7 mouse cellular contexts compared by ENCODE assay signal in genomic region chr12:51969876-51970275, GRCm38 (mm10). TPM values are rescaled to one million over a fixed set of nuclear protein-coding genes. Genes with fewer than 3 reads are reported as not detected.
DNase-seq lines count a peak whose midpoint lies in the region; ATAC-seq and TF ChIP-seq lines count a peak whose summit lies in the region.

No protein-coding gene starts in this region.

- no peaks in the 10 kb centered on the region for H3K27me3 ChIP-seq in megakaryocyte, embryonic 14.5 days (replicated peaks)
- no peaks in the 10 kb centered on the region for H3K27me3 ChIP-seq in erythroblast, embryonic 14.5 days (ENCODE audit: control insufficient read depth)
- H3K27me3 ChIP-seq in limb, embryonic 14.5 days (ENCODE audit: control insufficient read depth, insufficient read depth, low read length): no peaks in the 10 kb centered on the region
- H3K27me3 ChIP-seq in stomach, postnatal 0 days (ENCODE audit: control insufficient read depth, insufficient read depth, low read length): no peaks in the 10 kb centered on the region

- TF ChIP-seq CTCF in stomach, postnatal 0 days (IDR thresholded peaks at IDR 0.05; ENCODE audit: low read depth): no peak

- 12% methylated on average over 7 of the region's 7 CpGs for WGBS in limb, embryonic 14.5 days
- 14% methylated on average over 7 of the region's 7 CpGs for WGBS in stomach, postnatal 0 days

- TF ChIP-seq POLR2A in limb, embryonic 14.5 days (IDR thresholded peaks at IDR 0.05; ENCODE audit: borderline replicate concordance, extremely low read depth, insufficient read depth, insufficient read length): no peak

- TF ChIP-seq EP300 in stomach, postnatal 0 days (optimal IDR thresholded peaks at IDR 0.05): no peak

- H3K4me2 ChIP-seq in limb, embryonic 14.5 days (replicated peaks; ENCODE audit: low read depth, low read length, severe bottlenecking): peak overlapping the region; percentile 66
- peak overlapping the region; percentile 68 for H3K4me2 ChIP-seq in stomach, postnatal 0 days (replicated peaks; ENCODE audit: low read depth)

- H3K4me3 ChIP-seq in megakaryocyte, embryonic 14.5 days (replicated peaks): peak overlapping the region; percentile 97
- H3K4me3 ChIP-seq in erythroblast, embryonic 14.5 days (replicated peaks): peak overlapping the region; percentile 95
- peak overlapping the region; percentile 97 for H3K4me3 ChIP-seq in limb, embryonic 14.5 days (replicated peaks; ENCODE audit: low read length)
- H3K4me3 ChIP-seq in stomach, postnatal 0 days (ENCODE audit: low read depth, low read length): peak overlapping the region; percentile 90; the same call in 1 of the 2 replicates

- DNase-seq in limb, embryonic 14.5 days (ENCODE audit: low spot score): no peak
- no peak for DNase-seq in stomach, postnatal 0 days (ENCODE audit: low spot score)
- no peak for DNase-seq in right cerebral cortex, postnatal 10 days (ENCODE audit: low spot score in 2 of 2)
- DNase-seq in adrenal gland, adult 18-20 months (ENCODE audit: low spot score in 2 of 2): no peak

- H3K27ac ChIP-seq in limb, embryonic 14.5 days (replicated peaks; ENCODE audit: low read depth, low read length): no peak overlapping the region
- no peak overlapping the region for H3K27ac ChIP-seq in stomach, postnatal 0 days (replicated peaks)

- peak overlapping the region; percentile 91 for H3K9ac ChIP-seq in limb, embryonic 14.5 days (ENCODE audit: low read depth, low read length, severe bottlenecking)
- no peak overlapping the region for H3K9ac ChIP-seq in stomach, postnatal 0 days (ENCODE audit: low read length)

- no peak for ATAC-seq in megakaryocyte, adult 5-6 weeks (ENCODE audit: poor library complexity, severe bottlenecking)
- no peak for ATAC-seq in limb, embryonic 14.5 days (ENCODE audit: low FRiP score, low read depth)
- no peak for ATAC-seq in stomach, postnatal 0 days (ENCODE audit: low FRiP score, low TSS enrichment)

- H3K36me3 ChIP-seq in megakaryocyte, embryonic 14.5 days (replicated peaks; ENCODE audit: low read length): peaks cover 47% of the 10 kb centered on the region
- peaks cover 18% of the 10 kb centered on the region for H3K36me3 ChIP-seq in erythroblast, embryonic 14.5 days (ENCODE audit: control insufficient read depth)
- no peaks in the 10 kb centered on the region for H3K36me3 ChIP-seq in limb, embryonic 14.5 days (ENCODE audit: control insufficient read depth, insufficient read depth, low read length)
- H3K36me3 ChIP-seq in stomach, postnatal 0 days (ENCODE audit: control insufficient read depth, insufficient read depth, low read length): no peaks in the 10 kb centered on the region

- peaks cover 52% of the 10 kb centered on the region for H3K4me1 ChIP-seq in megakaryocyte, embryonic 14.5 days
- H3K4me1 ChIP-seq in erythroblast, embryonic 14.5 days (ENCODE audit: control insufficient read depth): peaks cover 32% of the 10 kb centered on the region
- H3K4me1 ChIP-seq in limb, embryonic 14.5 days (ENCODE audit: control insufficient read depth, insufficient read depth, low read length): no peaks in the 10 kb centered on the region
- H3K4me1 ChIP-seq in stomach, postnatal 0 days (replicated peaks; ENCODE audit: control insufficient read depth, insufficient read depth): no peaks in the 10 kb centered on the region

- H3K9me3 ChIP-seq in megakaryocyte, embryonic 14.5 days: peaks cover 16% of the 10 kb centered on the region
- peaks cover 7% of the 10 kb centered on the region for H3K9me3 ChIP-seq in erythroblast, embryonic 14.5 days (ENCODE audit: control insufficient read depth, low read length)
- H3K9me3 ChIP-seq in limb, embryonic 14.5 days (ENCODE audit: control insufficient read depth, low read length): 0 out of 2 replicates have a peak, but pooled peaks cover 4% of the 10 kb centered on the region
- H3K9me3 ChIP-seq in stomach, postnatal 0 days (ENCODE audit: control insufficient read depth, low read length): no peaks in the 10 kb centered on the region

RNA-seq across cellular contexts. Expression of gene Heatr5a, which starts 1.2 kb away (rescaled TPM):
- polyA plus RNA-seq in megakaryocyte, embryonic 14.5 days (2012; ENCODE audit: insufficient read depth, low replicate concordance): 2.8 and 3.5 TPM in 2 replicates
- total RNA-seq in megakaryocyte, adult 5-6 weeks (2015): 38.3 and 43.4 TPM in 2 replicates
- 37.7 and 39.7 TPM in 2 replicates for total RNA-seq in megakaryocyte, adult 5-6 weeks (2017)
- polyA plus RNA-seq in erythroblast, embryonic 14.5 days (2012): 0.07 and 0.20 TPM in 2 replicates
- polyA plus RNA-seq in limb, embryonic 14.5 days (2012; rRNA removed): 24.8 and 35.9 TPM in 2 replicates
- 14.1 and 14.7 TPM in 2 replicates for polyA plus RNA-seq in limb, embryonic 14.5 days (2014; fragmentation: Nextera tagmentation; extraction: Ambion mirVana)
- 4.1 and 4.5 TPM in 2 replicates for polyA plus RNA-seq in stomach, postnatal 0 days (2015; fragmentation: Nextera tagmentation; extraction: Ambion mirVana)
- total RNA-seq in adrenal gland, adult 18-20 months (2021): 10 to 100 TPM; 23.1 to 25.0 TPM

RNA-seq across cellular contexts. Expression of gene Dtd2, which starts 36.4 kb away (rescaled TPM):
- 5.4 and 7.3 TPM in 2 replicates for polyA plus RNA-seq in megakaryocyte, embryonic 14.5 days (2012; ENCODE audit: insufficient read depth, low replicate concordance)
- total RNA-seq in megakaryocyte, adult 5-6 weeks (2015): 7.5 and 9.1 TPM in 2 replicates
- 6.0 and 8.6 TPM in 2 replicates for total RNA-seq in megakaryocyte, adult 5-6 weeks (2017)
- 0.11 and 0.52 TPM in 2 replicates for polyA plus RNA-seq in erythroblast, embryonic 14.5 days (2012)
- 11.4 and 14.6 TPM in 2 replicates for polyA plus RNA-seq in limb, embryonic 14.5 days (2012; rRNA removed)
- 18.7 and 20.3 TPM in 2 replicates for polyA plus RNA-seq in limb, embryonic 14.5 days (2014; fragmentation: Nextera tagmentation; extraction: Ambion mirVana)
- 22.5 and 23.1 TPM in 2 replicates for polyA plus RNA-seq in stomach, postnatal 0 days (2015; fragmentation: Nextera tagmentation; extraction: Ambion mirVana)
- 10 to 100 TPM; 11.2 to 18.0 TPM for total RNA-seq in adrenal gland, adult 18-20 months (2021)

RNA-seq across cellular contexts. Expression of gene Gpr33, which starts 58.0 kb away (rescaled TPM):
- polyA plus RNA-seq in megakaryocyte, embryonic 14.5 days (2012; ENCODE audit: insufficient read depth, low replicate concordance): not detected in 2 replicates
- not detected in 2 replicates for total RNA-seq in megakaryocyte, adult 5-6 weeks (2015)
- not detected in 2 replicates for total RNA-seq in megakaryocyte, adult 5-6 weeks (2017)
- polyA plus RNA-seq in erythroblast, embryonic 14.5 days (2012): not detected in 2 replicates
- polyA plus RNA-seq in limb, embryonic 14.5 days (2012; rRNA removed): not detected in 2 replicates
- polyA plus RNA-seq in limb, embryonic 14.5 days (2014; fragmentation: Nextera tagmentation; extraction: Ambion mirVana): not detected in 2 replicates
- polyA plus RNA-seq in stomach, postnatal 0 days (2015; fragmentation: Nextera tagmentation; extraction: Ambion mirVana): not detected in 2 replicates
- under 1 TPM in 1 of 2 experiments, not detected in 1; 0.22 TPM for total RNA-seq in adrenal gland, adult 18-20 months (2021)
